Mouse (Mus musculus) hindbrain, postnatal 0 days (tissue): Measurements from ENCODE around the gene Cplx3. TPM values are rescaled to one million over a fixed set of nuclear protein-coding genes. Genes with fewer than 3 reads are reported as not detected.

ENCODE experiments used
- ATAC-seq: fragments of 200-750 bp; cut with Nextera tagmentation; 2 replicates; pipeline ENCODE4 v1.8.0; 2017; ENCODE audit warnings: mild to moderate bottlenecking, moderate TSS enrichment, moderate library complexity
- DNase-seq: peaks from one replicate; pipeline ENCODE4 v3.0.0-alpha.2; 2015; ENCODE audit warnings: low spot score
- H3K27ac ChIP-seq: fragments of 300-500 bp; sonication (generic); 2 replicates; pipeline ENCODE4 v1.5.1; 2014; ENCODE audit warnings: mild to moderate bottlenecking
- H3K27me3 ChIP-seq: fragments of 300-500 bp; sonication (generic); 2 replicates; pipeline ENCODE4 v1.6.1; 2014; ENCODE audit warnings: low read length, mixed read lengths; ENCODE audit not compliant: insufficient read depth
- H3K36me3 ChIP-seq: fragments of 300-500 bp; sonication (generic); 2 replicates; pipeline ENCODE4 v1.6.1; 2014; ENCODE audit warnings: low read length, mixed read lengths; ENCODE audit not compliant: insufficient read depth
- H3K4me1 ChIP-seq: fragments of 300-500 bp; sonication (generic); 2 replicates; pipeline ENCODE4 v1.6.1; 2014; ENCODE audit warnings: antibody characterized with exemption, low read length, mixed read lengths; ENCODE audit not compliant: insufficient read depth
- H3K4me2 ChIP-seq: fragments of 300-500 bp; sonication (generic); 2 replicates; pipeline ENCODE4 v1.6.1; 2014; ENCODE audit warnings: low read depth, mild to moderate bottlenecking, low read length, moderate library complexity, mixed read lengths
- H3K4me3 ChIP-seq: fragments of 300-500 bp; sonication (generic); 2 replicates; pipeline ENCODE4 v1.5.1; 2014; ENCODE audit warnings: low read length
- H3K9ac ChIP-seq: fragments of 300-500 bp; sonication (generic); replicated peaks from 2 replicates; pipeline ENCODE4 v1.6.1; 2014; ENCODE audit warnings: mild to moderate bottlenecking, low read length, moderate library complexity, mixed read lengths
- H3K9me3 ChIP-seq: fragments of 300-500 bp; sonication (generic); 2 replicates; pipeline ENCODE4 v1.6.1; 2016; ENCODE audit warnings: low read length, mixed read lengths
- CTCF ChIP-seq: IDR thresholded peaks from 2 replicates; pipeline ENCODE4 v1.5.1; 2016; ENCODE audit warnings: antibody characterized with exemption, control low read depth, low read depth
- WGBS: fragments of 180-500 bp; shearing (Covaris S2); extraction: QIAGEN DNeasy Blood & Tissue Kit; methylation state at CpG from one replicate; pipeline ENCODE4 v1.1.7; 2014; 5-methylcytosine and 5-hydroxymethylcytosine counted together
- polyA plus RNA-seq: library from polyadenylated mRNA; unstranded; fragments of >200 nt; fragmentation: Nextera tagmentation; extraction: Ambion mirVana; gene quantifications from 2 replicates; pipeline ENCODE4 v1.2.1, GENCODE M21; 2015
- total RNA-seq: library from RNA; depleted of rRNA; stranded (reverse); fragments of >200 nt; gene quantifications from 2 replicates; pipeline ENCODE4 v1.2.3, GENCODE M21; 2014; rRNA removed

Cplx3 gene
- 0.10 TPM in 1 of 2 replicates, not detected in the other for total RNA-seq
- polyA plus RNA-seq, result 0.79 and 1.2 TPM in 2 replicates

GRCm38 (mm10) chr9:57606139-57606851, at the start of gene Cplx3:
Cplx3 (minus strand) TSS chr9:57606281.
- H3K27ac ChIP-seq, result no peak within 1 kb of the TSS
- no peak for TF ChIP-seq CTCF
- H3K9me3 ChIP-seq, result no peaks in the 10 kb centered on the region
- DNase-seq, result peak; percentile 59
- 3% methylated on average over 24 of the region's 24 CpGs for whole genome bisulfite sequencing
- peak within 1 kb of the TSS; percentile 21 for H3K4me3 ChIP-seq
- peak within 1 kb of the TSS; percentile 56 for H3K4me2 ChIP-seq
- H3K27me3 ChIP-seq, result peaks cover 12% of the 10 kb centered on the region; the same call in 1 of the 2 replicates
- 0 out of 2 replicates have a peak within 1 kb of the TSS, but pooled peaks have one; percentile 24 for H3K9ac ChIP-seq
- H3K36me3 ChIP-seq, result no peaks in the 10 kb centered on the region
- peaks cover 19% of the 10 kb centered on the region for H3K4me1 ChIP-seq
- peak; percentile 78 for ATAC-seq

DNA sequence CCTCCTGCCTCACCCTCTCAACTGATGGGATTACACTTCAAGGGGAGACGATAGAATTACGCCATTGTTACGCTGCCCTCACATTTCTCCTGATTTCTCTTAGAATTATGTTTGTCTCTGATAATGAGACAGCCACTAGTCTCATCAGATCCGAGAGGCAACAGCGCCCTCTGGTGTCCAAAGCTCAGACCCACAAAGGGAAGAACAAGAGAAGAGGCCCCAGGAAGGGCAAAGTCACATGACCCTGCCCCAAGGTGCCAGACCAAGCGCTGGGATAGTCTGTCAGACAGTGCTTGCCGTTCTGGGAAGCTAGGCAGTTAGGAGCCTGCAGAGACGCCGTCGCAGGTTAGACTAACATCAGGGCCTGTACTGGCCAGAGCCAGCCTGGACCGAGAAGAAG, 49.7 kb upstream of the Cplx3 start:
- no peak overlapping the region for H3K27ac ChIP-seq
- ATAC-seq (peak; percentile 84), DNase-seq (peak; percentile 97)
- no peaks in the 10 kb centered on the region for H3K36me3 ChIP-seq
- 2% methylated on average over 11 of the region's 11 CpGs for whole genome bisulfite sequencing
- no peak overlapping the region for H3K9ac ChIP-seq
- no peak overlapping the region for H3K4me3 ChIP-seq
- no peaks in the 10 kb centered on the region for H3K27me3 ChIP-seq
- peaks cover 1% of the 10 kb centered on the region; the same call in 1 of the 2 replicates for H3K4me1 ChIP-seq
- no peaks in the 10 kb centered on the region for H3K9me3 ChIP-seq
- peak overlapping the region; percentile 21 for H3K4me2 ChIP-seq
- TF ChIP-seq CTCF, result peak; percentile 97

GRCm38 (mm10) chr9:57654966-57655365, 48.9 kb upstream of the Cplx3 start:
- ATAC-seq (no peak), DNase-seq (no peak)
- H3K36me3 ChIP-seq, result no peaks in the 10 kb centered on the region
- 83% methylated on average over 1 of the region's 1 CpGs for WGBS
- no peak overlapping the region for H3K4me3 ChIP-seq
- no peaks in the 10 kb centered on the region for H3K27me3 ChIP-seq
- H3K9ac ChIP-seq, result no peak overlapping the region
- no peak overlapping the region for H3K4me2 ChIP-seq
- H3K9me3 ChIP-seq, result no peaks in the 10 kb centered on the region
- TF ChIP-seq CTCF, result no peak
- no peak overlapping the region for H3K27ac ChIP-seq
- peaks cover 4% of the 10 kb centered on the region; the same call in 1 of the 2 replicates for H3K4me1 ChIP-seq

- no peak for DNase-seq
- 56% methylated on average over 5 of the region's 5 CpGs for WGBS
- TF ChIP-seq CTCF, result no peak
- Histone ChIP-seq H3K4me1 (peaks cover 4% of the 10 kb centered on the region; the same call in 1 of the 2 replicates), H3K36me3 (no peaks in the 10 kb centered on the region), H3K27ac (no peak within 1 kb of the TSS), H3K9me3 (no peaks in the 10 kb centered on the region), H3K4me3 (no peak within 1 kb of the TSS), H3K9ac (no peak within 1 kb of the TSS), H3K4me2 (no peak within 1 kb of the TSS), H3K27me3 (no peaks in the 10 kb centered on the region)
- no peak for ATAC-seq
Measured at GRCm38 (mm10) chr9:57653283-57653682, 47.2 kb upstream of the Cplx3 start, which contains the start of gene Csk. Csk (minus strand) TSS chr9:57653631.

- Histone ChIP-seq H3K9ac (no peak overlapping the region), H3K4me3 (no peak overlapping the region), H3K4me1 (peaks cover 4% of the 10 kb centered on the region; the same call in 1 of the 2 replicates), H3K36me3 (no peaks in the 10 kb centered on the region), H3K4me2 (no peak overlapping the region), H3K9me3 (no peaks in the 10 kb centered on the region), H3K27ac (no peak overlapping the region), H3K27me3 (no peaks in the 10 kb centered on the region)
- TF ChIP-seq CTCF, result no peak
- WGBS, result 31% methylated on average over 3 of the region's 3 CpGs
- ATAC-seq (no peak), DNase-seq (no peak)
Measured at GRCm38 (mm10) chr9:57652855-57653254, 46.8 kb upstream of the Cplx3 start.

DNA sequence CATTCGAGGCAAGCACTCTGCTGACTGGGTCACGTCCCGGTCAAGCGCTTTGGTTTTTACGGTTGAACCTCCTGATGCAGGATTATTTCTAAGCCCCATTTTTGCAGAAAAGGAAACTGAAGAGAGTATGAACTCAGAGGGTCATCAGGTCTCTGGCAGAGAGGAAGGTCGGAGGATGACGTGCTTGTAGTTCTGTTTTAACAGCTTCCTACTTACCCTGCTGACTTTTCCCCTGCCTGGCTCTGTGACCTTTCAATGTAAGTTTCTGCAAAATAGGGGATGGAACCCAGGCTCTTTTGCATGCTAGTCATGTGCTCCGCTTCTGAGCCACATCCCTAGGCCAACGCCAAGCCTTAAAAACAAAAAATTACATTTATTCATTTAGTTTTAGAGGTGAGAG, 46.3 kb upstream of the Cplx3 start:
- no peak for ATAC-seq

More for the DNA sequence above, 46.3 kb upstream of the Cplx3 start:
- no peak overlapping the region for H3K27ac ChIP-seq
- WGBS, result 71% methylated on average over 9 of the region's 9 CpGs
- H3K9me3 ChIP-seq, result no peaks in the 10 kb centered on the region
- H3K36me3 ChIP-seq, result no peaks in the 10 kb centered on the region
- H3K9ac ChIP-seq, result no peak overlapping the region
- no peak overlapping the region for H3K4me3 ChIP-seq
- H3K4me1 ChIP-seq, result peaks cover 4% of the 10 kb centered on the region; the same call in 1 of the 2 replicates
- TF ChIP-seq CTCF, result no peak
- H3K27me3 ChIP-seq, result no peaks in the 10 kb centered on the region
- no peak overlapping the region for H3K4me2 ChIP-seq
- no peak for DNase-seq
